8 mouse cellular contexts compared by ENCODE assay signal in genomic region chr1:74082841-74083463, GRCm38 (mm10). TPM values are rescaled to one million over a fixed set of nuclear protein-coding genes. Genes with fewer than 3 reads are reported as not detected.
A peak's percentile ranks its signal among the peaks of the same experiment; 100 is the strongest.
DNase-seq lines count a peak whose midpoint lies in the region; ATAC-seq and TF ChIP-seq lines count a peak whose summit lies in the region.

No protein-coding gene starts in this region.

- peak; percentile 93 for TF ChIP-seq CTCF in testis, adult 2 months (IDR thresholded peaks at IDR 0.05; ENCODE audit: control insufficient read depth, insufficient read depth, insufficient replicate concordance, low read depth, low read length)
- peak; percentile 93 for TF ChIP-seq CTCF in lung, postnatal 0 days (IDR thresholded peaks at IDR 0.05)

- ATAC-seq in CD4-positive, CD25-positive, alpha-beta regulatory T cell, adult 4 months = no peak
- peak; percentile 60 for ATAC-seq in kidney, embryonic 14.5 days (ENCODE audit: low FRiP score, low TSS enrichment)
- ATAC-seq in lung, postnatal 0 days = peak; percentile 54
- peak; percentile 46 for ATAC-seq in stomach, embryonic 16.5 days (ENCODE audit: insufficient read depth, low FRiP score)

- H3K27ac ChIP-seq in testis, adult 2 months (ENCODE audit: control insufficient read depth, insufficient read depth, low read depth, low read length) = peak overlapping the region; percentile 14; the same call in 1 of the 2 replicates
- H3K27ac ChIP-seq in kidney, embryonic 14.5 days (ENCODE audit: low read depth, low read length) = peak overlapping the region; percentile 32
- H3K27ac ChIP-seq in lung, postnatal 0 days (ENCODE audit: low read length) = peak overlapping the region; percentile 60; the same call in 1 of the 2 replicates
- 0 out of 2 replicates have a peak overlapping the region, but pooled peaks have one; percentile 4 for H3K27ac ChIP-seq in stomach, embryonic 16.5 days (ENCODE audit: low read length)

- no peak overlapping the region for H3K9ac ChIP-seq in kidney, embryonic 14.5 days (ENCODE audit: low read depth, low read length)
- no peak overlapping the region for H3K9ac ChIP-seq in lung, postnatal 0 days (replicated peaks; ENCODE audit: low read depth)
- H3K9ac ChIP-seq in stomach, embryonic 16.5 days (ENCODE audit: low read length) = peak overlapping the region; percentile 28; the same call in 1 of the 2 replicates

- TF ChIP-seq POLR2A in testis, adult 2 months (IDR thresholded peaks at IDR 0.05; ENCODE audit: control insufficient read depth, low read depth, low read length) = no peak

- TF ChIP-seq EP300 in lung, postnatal 0 days (IDR thresholded peaks at IDR 0.05) = peak; percentile 12; the same call in 1 of the 2 replicates

- H3K4me3 ChIP-seq in testis, adult 2 months (ENCODE audit: control insufficient read depth, low read depth, low read length) = no peak overlapping the region
- H3K4me3 ChIP-seq in kidney, embryonic 14.5 days (ENCODE audit: low read length) = no peak overlapping the region
- no peak overlapping the region for H3K4me3 ChIP-seq in lung, postnatal 0 days (ENCODE audit: low read depth, low read length)
- no peak overlapping the region for H3K4me3 ChIP-seq in stomach, embryonic 16.5 days (replicated peaks; ENCODE audit: low read length)

- H3K4me2 ChIP-seq in kidney, embryonic 14.5 days (replicated peaks; ENCODE audit: low read depth, low read length) = no peak overlapping the region
- no peak overlapping the region for H3K4me2 ChIP-seq in lung, postnatal 0 days (replicated peaks; ENCODE audit: low read depth, low read length)
- no peak overlapping the region for H3K4me2 ChIP-seq in stomach, embryonic 16.5 days (ENCODE audit: low read depth, low read length)

- no peaks in the 10 kb centered on the region for H3K9me3 ChIP-seq in kidney, embryonic 14.5 days (ENCODE audit: control insufficient read depth, low read length)
- H3K9me3 ChIP-seq in lung, postnatal 0 days (ENCODE audit: low read length) = no peaks in the 10 kb centered on the region
- no peaks in the 10 kb centered on the region for H3K9me3 ChIP-seq in stomach, embryonic 16.5 days (replicated peaks; ENCODE audit: control insufficient read depth, low read length)

- H3K27me3 ChIP-seq in testis, adult 2 months (ENCODE audit: control insufficient read depth, insufficient read depth, low read length) = no peaks in the 10 kb centered on the region
- H3K27me3 ChIP-seq in kidney, embryonic 14.5 days (ENCODE audit: control insufficient read depth, insufficient read depth, low read length) = no peaks in the 10 kb centered on the region
- no peaks in the 10 kb centered on the region for H3K27me3 ChIP-seq in lung, postnatal 0 days (replicated peaks; ENCODE audit: insufficient read depth, low read length)
- H3K27me3 ChIP-seq in stomach, embryonic 16.5 days (ENCODE audit: control insufficient read depth, insufficient read depth, low read length) = no peaks in the 10 kb centered on the region

- 13% methylated on average over 6 of the region's 6 CpGs for WGBS in kidney, embryonic 14.5 days
- WGBS in lung, postnatal 0 days = 13% methylated on average over 6 of the region's 6 CpGs
- WGBS in stomach, embryonic 16.5 days = 12% methylated on average over 6 of the region's 6 CpGs

- peaks cover 3% of the 10 kb centered on the region for H3K4me1 ChIP-seq in testis, adult 2 months (ENCODE audit: control insufficient read depth, insufficient read depth, low read length)
- H3K4me1 ChIP-seq in kidney, embryonic 14.5 days (ENCODE audit: control insufficient read depth, insufficient read depth, low read length) = peaks cover 32% of the 10 kb centered on the region
- peaks cover 15% of the 10 kb centered on the region for H3K4me1 ChIP-seq in lung, postnatal 0 days (ENCODE audit: insufficient read depth, low read depth, low read length)
- H3K4me1 ChIP-seq in stomach, embryonic 16.5 days (ENCODE audit: control insufficient read depth, insufficient read depth, low read length) = peaks cover 34% of the 10 kb centered on the region

- no peaks in the 10 kb centered on the region for H3K36me3 ChIP-seq in testis, adult 2 months (ENCODE audit: control insufficient read depth, insufficient read depth, low read length)
- H3K36me3 ChIP-seq in kidney, embryonic 14.5 days (ENCODE audit: control insufficient read depth, insufficient read depth, low read length) = no peaks in the 10 kb centered on the region
- H3K36me3 ChIP-seq in lung, postnatal 0 days (ENCODE audit: insufficient read depth, low read length) = no peaks in the 10 kb centered on the region
- no peaks in the 10 kb centered on the region for H3K36me3 ChIP-seq in stomach, embryonic 16.5 days (ENCODE audit: control insufficient read depth, insufficient read depth, low read length)

- peak; percentile 70 for DNase-seq in CD4-positive, CD25-positive, alpha-beta regulatory T cell, adult 2 months (ENCODE audit: low read depth, low spot score)
- DNase-seq in testis, postnatal 14 days (ENCODE audit: low spot score) = no peak
- DNase-seq in gastrocnemius, postnatal 10 days = peak; percentile 65
- DNase-seq in lung, postnatal 0 days (ENCODE audit: low spot score) = peak; percentile 84

RNA-seq across cellular contexts. Expression of gene Tns1, which starts 41.3 kb away (rescaled TPM):
- 10 to 100 TPM; 19.0 to 40.5 TPM for polyA plus RNA-seq in CD4-positive, CD25-positive, alpha-beta regulatory T cell, adult 4 months (2017; shearing (Covaris generic))
- 422 and 427 TPM in 2 replicates for polyA plus RNA-seq in testis, adult 2 months (2012; rRNA removed)
- 100 to 1,000 TPM; 193 to 196 TPM for total RNA-seq in gastrocnemius, postnatal 10 days (2021)
- 40.1 and 59.2 TPM in 2 replicates for polyA plus RNA-seq in kidney, embryonic 14.5 days (2014; fragmentation: Nextera tagmentation; extraction: Ambion mirVana)
- 184 and 185 TPM in 2 replicates for polyA plus RNA-seq in lung, postnatal 0 days (2015; fragmentation: Nextera tagmentation; extraction: Ambion mirVana)
- 42.1 and 45.0 TPM in 2 replicates for polyA plus RNA-seq in stomach, embryonic 16.5 days (2015; fragmentation: Nextera tagmentation; extraction: Ambion mirVana)

RNA-seq across cellular contexts. Expression of gene Rufy4, which starts 42.4 kb away (rescaled TPM):
- polyA plus RNA-seq in CD4-positive, CD25-positive, alpha-beta regulatory T cell, adult 4 months (2017; shearing (Covaris generic)) = not detected
- 0.40 and 0.42 TPM in 2 replicates for polyA plus RNA-seq in testis, adult 2 months (2012; rRNA removed)
- 1 to 10 TPM in 1 of 2 experiments, under 1 TPM in 1; 0.12 to 1.2 TPM for total RNA-seq in gastrocnemius, postnatal 10 days (2021)
- polyA plus RNA-seq in kidney, embryonic 14.5 days (2014; fragmentation: Nextera tagmentation; extraction: Ambion mirVana) = not detected in 2 replicates
- polyA plus RNA-seq in lung, postnatal 0 days (2015; fragmentation: Nextera tagmentation; extraction: Ambion mirVana) = 0.42 and 0.43 TPM in 2 replicates
- polyA plus RNA-seq in stomach, embryonic 16.5 days (2015; fragmentation: Nextera tagmentation; extraction: Ambion mirVana) = 0.25 and 0.44 TPM in 2 replicates

Comparison
In these comparisons a context has a peak if more than half of its experiments do, and no peak if none do; other contexts are left out.
1. H3K27ac ChIP-seq: peak in every context shown above with its lines; median percentile 60 in lung, postnatal 0 days; 32 in kidney, embryonic 14.5 days; 14 in testis, adult 2 months; 4 in stomach, embryonic 16.5 days.